Mouse (Mus musculus) kidney, adult 8-10 months (tissue): Measurements from ENCODE around the gene Spsb1.
A peak's percentile ranks its signal among the peaks of the same experiment; 100 is the strongest.

ENCODE experiments used
- DNase-seq, 2 experiments: peaks; one replicate each; pipeline ENCODE4 v3.0.0; 2022

The Spsb1 gene

GRCm38 (mm10) chr4:149912451-149912850 is 42.4 kb downstream of the Spsb1 start:
- no peak for DNase-seq

DNA sequence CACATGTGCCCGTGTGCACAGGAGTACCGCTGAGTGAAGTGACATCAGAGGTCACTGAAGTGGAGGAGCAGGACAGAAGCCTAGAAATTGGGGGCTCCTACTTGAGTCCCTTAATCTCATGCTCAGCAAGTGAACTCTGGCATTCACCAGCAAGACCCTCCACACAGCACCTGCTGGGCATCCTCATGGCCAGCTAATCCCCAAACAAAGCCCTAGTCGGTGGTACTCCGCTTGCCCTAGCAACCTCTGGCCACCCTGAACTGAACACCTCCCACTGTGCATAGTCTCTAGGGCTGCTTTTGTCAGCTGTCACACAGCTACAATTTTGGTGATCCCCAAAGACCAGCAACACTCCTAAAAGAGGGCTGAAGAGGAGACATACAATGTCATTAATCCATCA is 44.3 kb downstream of the Spsb1 start:
- DNase-seq = no peak

DNA sequence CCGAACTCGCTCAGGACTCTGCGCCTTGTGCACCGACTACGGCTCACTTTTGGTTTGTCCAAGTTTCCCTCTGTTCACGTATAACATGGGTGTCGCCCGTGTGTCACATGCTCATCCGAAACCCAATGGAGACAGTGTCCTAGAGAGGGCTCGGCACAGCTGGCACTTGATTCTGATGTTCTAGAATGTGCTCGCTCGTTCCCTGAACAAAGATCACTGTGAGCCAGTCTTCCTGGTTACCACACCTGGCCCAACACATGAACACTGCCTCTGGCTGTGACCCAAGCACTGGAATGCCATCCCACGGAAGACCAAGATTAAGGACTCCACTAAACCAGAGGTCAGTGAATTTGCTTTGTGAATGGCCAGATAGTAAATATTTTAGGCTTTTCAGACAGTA is 45.3 kb downstream of the Spsb1 start:
- DNase-seq = peak in 1 of 2 experiments; percentile 49

DNA sequence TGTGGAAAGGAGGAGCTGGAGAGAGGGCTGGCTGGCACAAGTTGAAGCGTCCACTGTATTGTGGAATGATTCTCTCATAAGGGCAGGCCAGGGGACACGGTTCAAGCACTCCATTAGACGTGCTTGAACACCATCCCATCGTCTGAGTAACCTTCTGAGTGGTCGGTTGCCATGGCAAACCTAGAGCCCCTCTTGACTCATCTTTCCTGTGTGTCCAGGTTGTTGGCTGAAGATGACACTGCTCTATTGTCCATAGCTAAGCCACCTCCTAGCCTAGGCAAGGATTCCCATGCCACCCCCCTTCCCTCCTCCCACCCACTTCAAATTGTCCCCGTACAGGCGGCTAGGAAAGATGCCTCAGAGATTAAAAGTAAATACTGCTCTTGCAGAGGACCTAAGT is 45.9 kb downstream of the Spsb1 start:
- no peak for DNase-seq

GRCm38 (mm10) chr4:149907656-149908055 is 47.2 kb downstream of the Spsb1 start:
- no peak for DNase-seq

DNA sequence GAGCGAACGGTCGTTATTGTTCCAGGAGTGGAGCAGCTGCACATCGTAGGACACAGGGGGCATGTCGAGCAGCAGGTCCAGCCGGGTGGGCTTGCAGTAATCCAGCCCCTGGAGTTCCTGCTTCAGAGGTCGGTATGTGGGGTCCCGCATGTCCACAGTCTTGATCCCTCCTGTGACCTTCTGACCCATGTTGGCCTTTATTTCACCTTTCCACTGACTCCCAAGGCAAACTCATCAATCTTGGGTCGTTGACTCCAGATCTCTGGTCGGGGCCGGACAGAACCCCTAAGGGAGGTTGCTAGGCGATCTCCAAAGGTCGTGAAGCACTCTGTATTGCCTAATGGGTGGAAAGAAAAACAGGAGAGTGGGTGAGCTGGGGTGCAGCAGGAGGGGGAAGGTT is 47.9 kb downstream of the Spsb1 start:
- no peak for DNase-seq

- no peak for DNase-seq
These were observed 49.4 kb downstream of the Spsb1 start for GRCm38 (mm10) chr4:149905302-149905974.

DNA sequence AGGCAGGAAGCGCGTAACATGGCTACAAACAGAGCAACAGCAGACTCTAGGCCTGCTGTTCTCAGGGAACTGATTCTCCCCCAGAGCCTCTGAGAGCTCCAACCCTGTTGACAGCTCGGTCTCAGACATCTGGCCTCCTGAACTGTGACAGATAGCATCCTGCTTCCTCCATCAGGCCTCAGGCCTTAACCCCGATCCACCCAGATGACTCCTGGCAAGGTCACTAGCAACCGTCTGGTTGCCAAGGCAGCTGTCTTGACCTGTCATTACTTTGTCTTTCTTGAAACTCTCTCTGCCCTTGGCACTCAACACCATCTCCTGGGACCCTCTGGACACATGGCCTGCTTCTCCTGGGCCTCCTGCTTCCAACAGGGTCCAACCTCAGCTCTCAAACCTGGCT is 51.8 kb downstream of the Spsb1 start:
- DNase-seq = peak; percentile 37 to 58

- no peak for DNase-seq
These were observed 53.5 kb downstream of the Spsb1 start for GRCm38 (mm10) chr4:149901349-149901782.

- no peak for DNase-seq
These were observed 57.1 kb downstream of the Spsb1 start for GRCm38 (mm10) chr4:149897661-149898260.

- no peak for DNase-seq
These were observed 58.8 kb downstream of the Spsb1 start for GRCm38 (mm10) chr4:149896024-149896538.

DNA sequence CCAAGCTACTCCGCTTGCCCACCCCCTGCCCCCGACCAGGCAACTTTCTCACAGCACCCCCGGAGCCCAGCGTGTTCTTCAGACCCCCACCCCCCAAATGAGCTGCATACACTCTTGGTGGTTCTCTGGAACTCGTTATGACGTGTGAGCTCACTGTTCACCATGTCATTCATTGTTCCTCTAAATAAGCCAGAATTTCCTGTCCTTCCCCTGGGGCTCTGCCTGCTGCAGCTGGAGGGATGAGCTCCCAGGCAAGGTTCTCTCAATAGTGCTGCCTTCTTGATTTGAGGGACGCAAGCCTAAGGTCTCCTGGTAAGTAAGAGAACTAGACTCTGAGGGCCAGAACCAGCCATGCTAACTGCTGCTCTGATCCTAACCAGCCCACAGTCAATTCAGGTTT is 59.6 kb downstream of the Spsb1 start:
- no peak for DNase-seq

DNA sequence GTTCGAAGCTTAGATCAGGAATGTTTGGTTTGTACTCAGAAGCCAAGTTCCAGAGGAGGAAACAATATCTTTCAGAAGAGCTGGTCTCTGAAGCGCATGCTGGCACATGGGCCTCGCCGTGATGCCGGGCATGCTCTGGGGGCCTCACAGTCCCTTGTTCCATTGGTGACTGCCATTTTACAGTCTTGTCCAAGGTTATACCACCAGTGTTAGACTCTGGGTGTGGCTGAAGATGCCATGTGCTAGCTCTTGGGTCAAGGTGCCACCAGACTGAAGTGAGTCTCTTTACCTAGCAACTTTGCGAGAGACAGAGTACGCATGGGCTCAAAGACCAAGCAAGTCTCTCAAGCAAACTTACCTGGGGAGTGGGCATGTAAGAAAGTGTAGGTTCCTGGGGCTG is 60.5 kb downstream of the Spsb1 start:
- no peak for DNase-seq

DNA sequence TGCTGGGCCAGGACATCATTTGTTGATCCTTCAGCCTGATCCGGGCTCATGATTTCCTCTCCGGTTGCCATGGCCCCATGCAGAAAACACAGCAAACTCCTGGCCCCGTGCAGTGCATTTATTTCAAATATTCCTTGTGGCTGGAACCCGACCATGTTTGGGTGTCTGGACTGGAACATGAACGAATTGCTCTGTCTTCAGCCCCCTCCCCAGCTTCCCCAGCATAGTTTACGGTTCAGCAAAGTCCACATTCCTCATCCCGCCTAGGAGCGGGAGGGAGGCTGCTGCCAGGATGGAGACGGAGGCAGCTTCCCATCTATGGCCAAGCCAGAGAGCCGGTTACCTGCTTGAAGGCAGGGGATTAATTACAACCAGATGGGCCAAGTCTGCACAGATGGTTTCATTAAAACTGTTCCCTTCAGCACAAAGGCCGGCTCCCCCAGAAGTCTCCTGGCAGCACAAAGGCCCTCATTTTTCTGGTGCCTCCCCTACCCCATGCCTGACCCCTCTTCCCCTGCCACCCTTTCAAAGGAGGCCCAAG is 61.2 kb downstream of the Spsb1 start:
- DNase-seq = no peak

GRCm38 (mm10) chr4:149891172-149891960 is 63.5 kb downstream of the Spsb1 start:
- no peak for DNase-seq

DNA sequence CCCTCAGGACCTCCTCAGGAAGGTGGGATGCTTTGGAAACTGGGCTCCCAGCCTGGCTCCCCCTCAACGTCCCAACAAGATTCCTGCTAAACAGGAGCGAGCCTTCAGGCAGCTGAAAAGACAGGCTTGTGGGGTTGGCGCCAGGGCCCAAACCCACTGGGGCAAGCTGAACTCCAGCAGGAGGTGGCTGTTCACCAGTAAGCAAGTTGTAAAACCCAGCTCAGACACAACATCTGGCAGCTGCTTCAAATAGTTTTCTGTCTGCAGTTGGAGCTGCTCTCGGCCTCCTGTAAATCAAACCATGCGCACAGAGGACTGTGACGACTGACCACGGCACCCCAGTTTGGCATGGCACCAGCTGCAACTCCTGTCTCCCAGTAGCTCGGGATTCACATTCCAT is 64.3 kb downstream of the Spsb1 start:
- DNase-seq = peak; percentile 39 to 46

DNA sequence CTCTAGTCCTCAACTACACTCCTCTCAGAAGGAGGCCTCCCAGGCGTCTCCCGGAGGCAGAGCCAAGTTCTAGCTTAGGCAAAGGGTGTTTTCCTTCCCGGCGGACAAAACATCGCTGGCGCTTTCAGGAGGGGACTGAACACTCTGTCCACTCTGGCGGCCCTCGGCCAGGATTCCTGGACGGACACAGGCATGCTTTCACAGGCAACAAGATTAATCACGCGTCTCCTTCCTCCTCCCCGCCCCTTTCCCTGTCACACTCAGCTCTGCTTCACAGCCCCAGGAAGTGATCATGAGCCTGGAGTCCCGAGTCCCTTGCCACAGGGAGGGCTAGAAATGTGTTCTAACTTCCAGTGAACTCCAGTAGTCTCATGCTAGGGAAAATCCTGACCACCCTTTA is 65.0 kb downstream of the Spsb1 start:
- peak; percentile 86 to 89 for DNase-seq

DNA sequence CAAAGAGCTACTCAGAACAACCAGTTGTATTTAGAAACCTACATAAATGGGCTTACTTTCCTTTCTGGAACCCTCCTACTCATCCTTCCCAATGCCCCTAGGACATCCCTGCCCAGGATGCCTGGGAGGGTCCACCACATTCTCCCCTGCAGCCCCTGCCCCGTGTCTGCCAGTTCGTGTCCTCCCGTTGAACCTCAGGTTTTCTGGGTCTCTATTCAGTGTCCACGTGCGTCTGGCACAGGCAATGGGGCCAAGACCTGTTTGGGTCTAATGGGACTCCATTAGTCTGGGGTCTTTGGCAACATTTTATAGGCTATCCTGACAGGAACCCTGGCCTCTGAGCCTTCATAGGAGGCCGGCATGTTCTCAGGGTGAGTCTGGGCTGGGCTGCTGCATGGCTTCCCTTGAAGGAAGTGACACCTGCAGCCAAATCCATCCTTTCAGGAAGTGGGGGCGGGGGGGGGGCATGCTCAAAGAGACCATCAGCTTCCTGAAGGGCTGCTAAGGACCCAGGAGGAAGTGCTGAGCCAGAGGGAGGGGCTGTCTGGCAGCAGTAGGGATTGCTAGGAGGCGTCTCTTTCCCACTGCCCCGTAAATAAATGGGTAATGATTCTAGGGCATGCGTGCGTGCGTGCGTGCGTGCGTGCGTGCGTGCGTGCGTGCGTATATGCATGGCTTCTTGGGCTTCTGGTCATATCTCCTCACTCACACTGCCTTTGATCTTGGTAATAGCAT is 65.9 kb downstream of the Spsb1 start:
- peak in 1 of 2 experiments; percentile 29 for DNase-seq

DNA sequence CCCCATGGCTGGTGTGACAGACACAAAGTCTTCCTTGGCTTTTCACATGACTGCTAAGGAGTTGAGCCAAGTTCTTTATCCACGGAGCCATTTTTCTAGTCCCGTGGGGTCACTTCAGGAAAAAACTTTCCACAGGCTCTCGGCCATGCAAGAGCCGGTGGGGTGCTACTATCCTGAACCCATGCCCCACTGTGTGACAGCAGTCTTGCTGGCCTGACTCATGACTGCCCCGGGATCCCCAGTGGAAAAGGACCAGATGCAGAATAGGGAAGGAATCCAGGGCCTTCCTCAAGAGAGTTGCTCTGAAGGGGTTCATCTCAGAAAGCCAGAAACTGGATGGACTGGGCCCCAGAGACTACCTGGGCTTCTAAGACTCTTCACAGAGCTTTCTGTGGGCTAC is 66.7 kb downstream of the Spsb1 start:
- DNase-seq = no peak

DNA sequence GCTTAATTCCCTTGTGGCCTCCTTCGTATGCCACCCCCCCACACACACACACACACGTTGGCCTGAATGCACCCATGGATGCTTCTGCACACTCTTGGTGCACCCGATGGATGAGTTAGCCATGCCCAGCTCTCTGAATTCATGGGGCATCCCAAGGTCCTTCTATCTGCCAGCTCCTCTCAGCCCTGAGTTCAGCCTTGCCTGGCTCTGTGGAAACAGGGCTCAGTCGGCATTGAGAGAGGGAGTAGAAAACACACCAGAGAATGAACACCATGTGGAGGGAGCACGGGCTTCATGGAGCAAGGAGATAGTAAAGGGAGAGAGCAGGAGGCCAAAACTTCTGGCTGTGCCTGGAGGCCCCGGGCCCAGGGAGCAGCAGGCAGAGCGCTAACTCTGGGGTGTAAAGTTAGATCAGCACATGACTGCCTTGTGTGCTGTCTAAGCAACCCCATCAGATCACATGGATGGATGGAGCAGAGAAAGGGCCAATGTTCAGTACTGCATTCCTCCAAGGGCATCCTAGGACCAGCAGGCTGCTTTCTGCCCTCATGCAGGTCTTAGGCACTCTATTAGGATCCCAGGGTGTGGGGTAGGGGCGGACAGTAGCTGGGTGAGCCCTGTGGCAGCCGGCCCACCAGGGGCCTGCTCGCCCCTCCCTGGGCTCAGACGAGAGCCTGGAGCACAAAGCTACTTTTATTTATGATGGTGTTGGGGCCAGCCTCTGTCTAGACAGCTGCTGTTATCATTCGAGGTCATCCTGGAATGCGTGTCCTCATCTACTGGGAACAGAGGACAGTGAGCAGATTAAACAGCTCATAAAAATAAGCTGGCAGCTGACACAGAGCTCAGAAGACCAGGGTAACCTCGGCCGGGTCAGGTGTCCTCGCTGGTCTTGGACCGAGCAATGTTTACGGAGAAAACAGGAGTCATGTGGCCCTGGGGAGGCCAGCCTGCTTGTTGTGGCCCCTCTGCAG is 68.3 kb downstream of the Spsb1 start:
- DNase-seq = peak; percentile 46 to 76

DNA sequence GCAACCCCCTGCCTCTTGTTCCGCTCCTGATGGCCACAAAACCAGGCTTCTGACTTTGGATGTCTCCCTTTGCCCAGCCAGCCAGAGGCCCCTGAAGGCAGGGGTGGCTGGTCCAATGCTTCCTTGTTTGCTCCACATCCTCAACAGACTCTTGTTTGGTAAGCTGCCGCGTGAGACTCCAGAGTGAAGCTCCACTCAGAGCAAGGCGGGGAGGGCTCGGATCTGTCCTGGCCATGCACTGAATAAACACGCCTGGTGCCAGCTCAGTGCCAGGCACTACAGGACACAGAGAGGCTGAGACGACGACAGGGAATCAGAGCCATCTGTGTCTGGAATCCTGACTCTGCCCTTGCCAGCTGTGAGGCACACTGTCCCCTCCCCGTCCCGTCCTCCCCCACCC is 70.9 kb downstream of the Spsb1 start:
- DNase-seq = no peak
